Mouse (Mus musculus): Measurements from ENCODE around the gene Trmt61a. TPM values are rescaled to one million over a fixed set of nuclear protein-coding genes. Genes with fewer than 3 reads are reported as not detected.
A peak's percentile ranks its signal among the peaks of the same experiment; 100 is the strongest.

Gene Trmt61a
- polyA plus RNA-seq, 1 experiment = 21.6 TPM

DNA sequence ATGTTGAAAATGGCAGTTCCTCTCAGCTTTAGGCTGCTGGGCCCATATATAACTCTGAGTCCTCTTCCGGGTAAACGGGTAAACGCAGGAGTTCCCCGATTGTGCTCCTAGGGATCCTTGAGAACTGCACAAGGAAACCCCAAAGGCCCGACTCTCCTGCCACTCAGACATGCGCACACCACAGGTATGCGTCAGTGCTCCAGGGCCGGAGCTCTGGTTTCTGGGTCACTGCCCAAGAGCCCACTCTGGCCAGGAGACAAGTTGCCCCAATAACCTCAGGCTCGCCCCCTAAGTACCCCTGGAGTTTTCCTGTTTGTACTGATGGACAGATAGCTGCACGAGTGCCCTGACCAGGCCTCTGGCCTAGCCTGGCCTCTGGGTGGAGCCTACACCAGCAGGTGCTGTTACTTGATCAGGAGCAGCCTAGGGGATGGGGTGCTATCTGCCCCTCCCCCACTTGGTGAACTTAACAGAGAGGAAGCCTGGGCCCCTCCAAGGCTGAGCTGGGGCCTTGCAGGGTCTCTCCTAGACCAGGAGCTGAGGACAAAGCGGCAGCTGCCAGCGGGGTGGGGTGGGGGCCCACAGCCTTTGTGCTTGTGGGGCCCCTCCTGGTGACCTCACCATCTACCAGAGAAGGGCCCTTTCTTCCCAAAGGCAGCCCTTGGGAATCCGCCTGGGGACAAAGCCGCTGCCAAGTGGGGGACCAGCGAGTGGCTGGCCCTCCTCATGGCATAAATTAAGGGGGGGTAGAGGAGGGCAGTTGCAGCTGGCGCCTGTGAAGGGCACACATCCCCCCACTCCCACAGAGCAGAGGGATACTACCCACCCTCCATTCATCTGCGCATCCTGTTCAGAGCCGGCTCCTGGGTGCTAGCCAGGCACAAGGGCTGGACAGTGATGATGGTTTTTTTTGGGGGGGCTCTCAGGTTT, 15.7 kb downstream of the Trmt61a start:
- TF ChIP-seq POLR2A (IDR thresholded peaks at IDR 0.05; ENCODE audit: borderline replicate concordance, extremely low read depth, low read depth, low read length) (no peak), CTCF (IDR thresholded peaks at IDR 0.05; ENCODE audit: insufficient read depth, low read length) (no peak)
- WGBS = 49% methylated on average over 18 of the region's 18 CpGs
- Histone ChIP-seq H3K4me3 (replicated peaks; ENCODE audit: extremely low read depth, low read depth, low read length) (no peak overlapping the region), H3K4me1 (ENCODE audit: control insufficient read depth, insufficient read depth, low read length) (peaks cover 34% of the 10 kb centered on the region)
- no peak for DNase-seq

DNA sequence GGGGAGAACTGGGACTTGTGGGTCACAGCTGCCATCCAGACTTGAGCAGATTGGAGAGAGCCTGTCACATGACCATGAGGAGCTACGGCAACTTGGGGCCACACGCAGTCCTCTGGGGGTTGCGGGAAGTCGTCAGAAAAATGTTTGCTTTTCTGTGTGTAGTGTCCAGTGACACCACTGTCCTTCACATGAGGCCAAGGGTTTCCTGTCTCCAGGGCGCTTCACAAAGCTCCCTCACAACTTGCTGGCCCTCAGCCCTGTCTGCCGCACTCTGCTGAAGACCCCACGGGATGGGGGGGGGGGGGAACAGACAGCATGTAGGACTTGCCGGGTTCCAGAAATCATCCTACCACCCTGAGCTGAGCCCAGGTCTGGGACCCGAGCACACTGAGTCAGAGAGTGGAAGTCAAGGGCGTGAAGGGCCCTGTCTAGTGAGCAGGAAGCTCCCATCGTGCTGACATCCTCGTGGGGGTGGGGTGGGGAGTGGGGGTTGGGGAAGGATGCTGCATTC, 16.4 kb downstream of the Trmt61a start:
- TF ChIP-seq CTCF (IDR thresholded peaks at IDR 0.05; ENCODE audit: insufficient read depth, low read length) = no peak
- 0 out of 2 replicates have a peak, but pooled peaks have one; percentile 33 for TF ChIP-seq POLR2A (IDR thresholded peaks at IDR 0.05; ENCODE audit: borderline replicate concordance, extremely low read depth, low read depth, low read length)
- no peak for DNase-seq
- peaks cover 34% of the 10 kb centered on the region for H3K4me1 ChIP-seq (ENCODE audit: control insufficient read depth, insufficient read depth, low read length)
- no peak overlapping the region for H3K4me3 ChIP-seq (replicated peaks; ENCODE audit: extremely low read depth, low read depth, low read length)
- WGBS = 18% methylated on average over 12 of the region's 12 CpGs

DNA sequence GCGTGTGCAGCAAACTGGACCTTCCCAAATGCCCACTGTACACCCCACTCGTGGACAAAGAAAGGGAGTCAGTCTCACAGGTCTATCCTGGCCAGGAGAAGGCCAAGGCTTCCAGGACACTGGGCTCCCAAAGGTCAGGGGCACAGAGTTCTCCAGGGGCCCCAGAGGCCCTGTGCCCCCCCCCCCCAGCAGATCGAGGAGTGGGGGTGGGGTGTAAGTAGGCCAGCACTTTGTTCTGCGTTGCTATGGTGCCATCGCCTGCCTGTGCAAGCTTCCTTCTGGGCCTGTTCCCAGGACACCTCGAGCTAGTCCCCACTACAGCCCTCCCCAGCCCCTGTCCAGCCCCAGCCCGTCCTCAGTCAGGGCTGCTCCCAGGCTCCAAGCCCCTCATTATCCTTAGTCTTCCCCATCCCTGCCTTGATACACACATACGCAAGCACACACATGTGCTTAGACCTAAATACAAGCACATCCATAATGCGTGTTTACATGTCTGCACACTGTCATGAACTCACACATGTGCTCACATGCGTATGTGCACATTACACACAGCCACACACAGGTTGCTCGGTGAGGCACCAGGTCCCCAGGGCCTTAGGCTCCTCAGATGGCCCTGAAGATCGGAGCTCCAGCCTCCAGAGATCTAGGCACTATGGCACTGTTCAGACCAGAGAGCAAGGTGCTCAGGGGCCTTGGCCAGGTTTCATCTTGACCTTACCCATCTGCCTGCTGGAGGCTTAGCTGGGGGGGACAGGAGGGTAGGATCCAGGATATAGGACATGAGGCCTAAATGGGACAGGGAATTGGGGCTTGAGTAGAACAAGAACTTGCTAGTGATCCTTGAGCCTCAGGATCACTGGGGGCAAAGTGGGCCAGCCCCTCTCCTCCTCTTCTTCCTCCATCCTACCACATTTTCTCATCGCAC, 17.2 kb downstream of the Trmt61a start:
- Histone ChIP-seq H3K4me3 (replicated peaks; ENCODE audit: extremely low read depth, low read depth, low read length) (no peak overlapping the region), H3K4me1 (ENCODE audit: control insufficient read depth, insufficient read depth, low read length) (peaks cover 30% of the 10 kb centered on the region)
- no peak for TF ChIP-seq POLR2A (IDR thresholded peaks at IDR 0.05; ENCODE audit: borderline replicate concordance, extremely low read depth, low read depth, low read length)
- TF ChIP-seq CTCF (IDR thresholded peaks at IDR 0.05; ENCODE audit: insufficient read depth, low read length) = no peak
- 59% methylated on average over 13 of the region's 13 CpGs for WGBS
- DNase-seq = no peak

DNA sequence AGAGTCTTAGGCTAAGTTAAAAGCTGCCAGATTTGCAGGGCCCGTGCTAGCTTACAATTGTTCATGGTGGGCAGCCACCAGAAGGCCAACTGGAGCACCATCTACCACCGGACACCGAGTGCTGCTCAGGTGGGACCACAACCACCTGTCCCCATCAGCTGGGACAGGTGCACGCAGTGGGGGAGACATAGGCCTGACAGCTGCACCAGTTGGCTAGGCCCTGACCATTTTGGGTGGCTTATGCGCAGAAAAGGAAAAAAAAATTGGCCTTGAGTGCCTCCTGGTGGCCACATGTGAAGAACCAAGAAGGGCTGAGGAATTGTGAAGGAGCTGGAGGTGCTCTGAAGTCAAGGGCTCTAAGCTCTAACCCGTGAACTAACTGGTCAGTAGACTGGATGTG, 18.3 kb downstream of the Trmt61a start:
- peaks cover 28% of the 10 kb centered on the region for H3K4me1 ChIP-seq (ENCODE audit: control insufficient read depth, insufficient read depth, low read length)
- peak; percentile 62 for DNase-seq
- H3K4me3 ChIP-seq (replicated peaks; ENCODE audit: extremely low read depth, low read depth, low read length) = no peak overlapping the region
- TF ChIP-seq POLR2A (IDR thresholded peaks at IDR 0.05; ENCODE audit: borderline replicate concordance, extremely low read depth, low read depth, low read length) = no peak
- peak; percentile 69 for TF ChIP-seq CTCF (IDR thresholded peaks at IDR 0.05; ENCODE audit: insufficient read depth, low read length)
- WGBS = 34% methylated on average over 6 of the region's 6 CpGs

DNA sequence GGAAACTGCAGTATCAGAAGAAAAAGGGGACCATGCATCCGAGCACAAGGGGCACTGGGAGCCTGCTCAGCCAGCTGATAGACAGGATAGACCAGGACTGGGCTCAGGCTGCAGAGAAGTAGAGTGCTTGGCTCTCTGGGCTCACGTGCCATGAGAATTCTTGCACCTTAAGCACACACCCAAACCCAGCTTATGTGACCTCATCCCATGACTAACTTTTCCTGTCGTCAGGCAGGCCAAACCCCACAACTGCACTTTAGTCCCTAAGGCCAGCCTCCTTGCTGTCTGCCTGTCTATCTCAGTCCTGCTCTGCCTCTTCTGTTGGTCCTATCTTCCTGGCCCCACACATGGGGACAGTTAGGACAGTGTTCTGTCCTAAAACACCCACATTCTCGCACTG, 19.8 kb downstream of the Trmt61a start:
- Histone ChIP-seq H3K4me1 (ENCODE audit: control insufficient read depth, insufficient read depth, low read length) (peaks cover 20% of the 10 kb centered on the region), H3K4me3 (replicated peaks; ENCODE audit: extremely low read depth, low read depth, low read length) (no peak overlapping the region)
- TF ChIP-seq POLR2A (IDR thresholded peaks at IDR 0.05; ENCODE audit: borderline replicate concordance, extremely low read depth, low read depth, low read length) = no peak
- TF ChIP-seq CTCF (IDR thresholded peaks at IDR 0.05; ENCODE audit: insufficient read depth, low read length) = no peak
- DNase-seq = no peak
- WGBS = 61% methylated on average over 4 of the region's 4 CpGs

DNA sequence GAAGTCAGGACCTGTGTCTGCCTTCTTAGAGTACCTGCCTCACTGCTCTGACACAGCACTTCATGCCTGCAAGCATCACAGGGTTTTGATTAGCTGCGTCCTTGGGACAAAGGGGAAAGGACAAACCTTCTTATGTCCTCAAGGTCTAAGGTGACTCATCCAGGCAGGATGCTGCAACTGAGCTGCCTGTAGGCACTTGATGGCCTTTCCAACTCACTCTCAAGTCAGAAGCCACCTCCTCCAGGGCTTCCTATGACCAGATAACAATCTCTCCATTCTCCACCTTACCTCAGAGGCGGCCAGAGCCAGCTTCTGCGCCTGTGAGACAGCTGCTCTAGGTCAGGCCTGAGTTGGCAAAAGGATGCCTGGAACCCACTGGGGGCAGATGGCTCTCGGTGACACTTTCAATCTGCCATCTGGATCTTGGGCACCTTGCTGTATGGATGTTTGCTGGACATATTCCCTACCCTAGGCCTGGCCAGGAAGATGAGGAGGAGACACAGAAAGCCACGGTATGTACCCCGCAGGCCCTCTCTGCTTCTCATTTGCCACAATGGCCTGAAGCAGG, 20.5 kb downstream of the Trmt61a start:
- no peak for TF ChIP-seq POLR2A (IDR thresholded peaks at IDR 0.05; ENCODE audit: borderline replicate concordance, extremely low read depth, low read depth, low read length)
- no peak for TF ChIP-seq CTCF (IDR thresholded peaks at IDR 0.05; ENCODE audit: insufficient read depth, low read length)
- WGBS = 69% methylated on average over 6 of the region's 6 CpGs
- no peak for DNase-seq
- Histone ChIP-seq H3K4me3 (replicated peaks; ENCODE audit: extremely low read depth, low read depth, low read length) (no peak overlapping the region), H3K4me1 (ENCODE audit: control insufficient read depth, insufficient read depth, low read length) (peaks cover 15% of the 10 kb centered on the region)

DNA sequence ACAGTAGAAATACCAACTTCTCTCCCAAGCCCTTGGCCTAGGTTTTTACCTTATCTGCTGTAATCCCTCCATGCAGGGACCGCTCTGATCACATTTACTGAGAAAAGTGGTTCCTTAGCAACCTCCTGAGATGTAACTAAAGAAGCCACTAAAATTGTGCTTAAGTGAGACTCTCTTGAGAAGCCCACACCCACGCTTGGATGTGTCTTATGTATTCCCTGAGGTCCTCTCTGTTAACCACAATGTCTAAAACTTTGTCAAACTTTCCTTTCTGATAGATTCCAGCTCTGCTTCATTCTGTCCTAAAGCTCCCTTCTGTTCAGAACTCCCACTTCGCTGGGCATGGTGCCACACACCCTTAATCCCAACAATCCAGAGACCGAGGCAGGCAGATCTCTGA, 21.6 kb downstream of the Trmt61a start:
- no peak for TF ChIP-seq POLR2A (IDR thresholded peaks at IDR 0.05; ENCODE audit: borderline replicate concordance, extremely low read depth, low read depth, low read length)
- TF ChIP-seq CTCF (IDR thresholded peaks at IDR 0.05; ENCODE audit: insufficient read depth, low read length) = no peak
- DNase-seq = no peak
- Histone ChIP-seq H3K4me1 (ENCODE audit: control insufficient read depth, insufficient read depth, low read length) (peaks cover 12% of the 10 kb centered on the region), H3K4me3 (replicated peaks; ENCODE audit: extremely low read depth, low read depth, low read length) (no peak overlapping the region)
- WGBS = 86% methylated on average over 4 of the region's 4 CpGs

DNA sequence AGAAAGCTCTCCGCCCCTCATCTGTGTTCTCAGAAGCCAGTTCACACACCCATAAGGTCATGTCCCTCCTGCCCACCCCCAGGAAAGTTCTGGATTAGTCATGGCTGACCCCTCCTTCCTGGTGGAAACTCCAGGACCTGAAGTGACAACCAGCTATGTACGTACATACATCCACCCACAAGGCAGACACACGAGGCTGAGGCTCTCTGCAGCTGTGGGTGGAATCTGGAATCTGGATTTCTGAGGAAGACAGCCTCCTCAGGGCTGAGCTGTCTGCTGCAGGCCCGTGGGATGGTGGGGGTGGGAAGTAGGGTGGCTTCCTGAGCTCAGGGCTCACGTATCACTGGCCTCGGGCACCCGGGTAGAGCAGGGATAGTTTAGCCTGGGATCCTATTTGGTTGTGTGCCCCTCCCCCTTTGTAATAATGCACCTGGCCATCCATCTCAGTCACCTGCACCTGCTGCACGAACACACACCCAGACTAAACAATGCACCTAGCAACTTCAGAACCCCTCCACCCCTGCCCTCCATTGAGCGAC, 23.1 kb downstream of the Trmt61a start:
- whole genome bisulfite sequencing = 61% methylated on average over 9 of the region's 9 CpGs
- H3K4me3 ChIP-seq (replicated peaks; ENCODE audit: extremely low read depth, low read depth, low read length) = no peak overlapping the region

DNA sequence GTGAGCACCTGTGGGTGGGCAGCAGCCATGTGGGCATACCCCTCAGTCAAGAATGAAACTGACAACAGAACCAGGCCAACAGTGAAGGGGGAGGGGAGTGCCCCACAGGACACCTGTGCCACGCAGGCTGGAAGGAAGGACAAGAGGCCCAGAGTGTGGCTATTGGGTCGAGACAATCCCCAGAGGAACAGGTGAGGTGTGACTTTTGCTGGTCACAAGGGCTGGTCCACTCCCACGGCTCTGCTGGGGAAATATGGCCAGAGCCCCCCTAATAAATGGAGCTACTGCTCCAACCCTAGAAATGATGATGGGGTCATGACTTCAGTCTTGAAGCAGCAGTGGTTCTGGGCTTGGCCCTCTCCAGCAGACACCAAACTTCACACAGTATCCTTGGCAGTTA, 25.4 kb downstream of the Trmt61a start:
- 77% methylated on average over 3 of the region's 3 CpGs for WGBS

More for the DNA sequence above, 23.1 kb downstream of the Trmt61a start:
- H3K4me1 ChIP-seq (ENCODE audit: control insufficient read depth, insufficient read depth, low read length) = peaks cover 16% of the 10 kb centered on the region
- no peak for DNase-seq
- TF ChIP-seq POLR2A (IDR thresholded peaks at IDR 0.05; ENCODE audit: borderline replicate concordance, extremely low read depth, low read depth, low read length) (no peak), CTCF (IDR thresholded peaks at IDR 0.05; ENCODE audit: insufficient read depth, low read length) (no peak)

More for the DNA sequence above, 25.4 kb downstream of the Trmt61a start:
- DNase-seq = no peak
- Histone ChIP-seq H3K4me3 (replicated peaks; ENCODE audit: extremely low read depth, low read depth, low read length) (no peak overlapping the region), H3K4me1 (ENCODE audit: control insufficient read depth, insufficient read depth, low read length) (peaks cover 17% of the 10 kb centered on the region)
- TF ChIP-seq POLR2A (IDR thresholded peaks at IDR 0.05; ENCODE audit: borderline replicate concordance, extremely low read depth, low read depth, low read length) (no peak), CTCF (IDR thresholded peaks at IDR 0.05; ENCODE audit: insufficient read depth, low read length) (no peak)

All from lung, adult 2 months (tissue).